Mouse (Mus musculus): Measurements from ENCODE around the gene Cldn7. TPM values are rescaled to one million over a fixed set of nuclear protein-coding genes. Genes with fewer than 3 reads are reported as not detected.

Cldn7 gene
- total and polyA plus RNA-seq, 3 experiments: 0.31 to 0.36 TPM; not detected in 1

- Histone ChIP-seq H3K4me3 (ENCODE audit: control insufficient read depth in 1 of 2, insufficient read depth in 1 of 2, low read depth in 2 of 2, low read length in 2 of 2) (no peak overlapping the region), H3K9ac (ENCODE audit: control insufficient read depth, low read depth, low read length, poor library complexity, severe bottlenecking) (no peak overlapping the region), H3K9me3 (replicated peaks; ENCODE audit: insufficient read depth, low read length) (no peaks in the 10 kb centered on the region), H3K4me1 (ENCODE audit: control insufficient read depth in 1 of 2, insufficient read depth in 2 of 2, low read length in 2 of 2) (peaks cover 0 to 4% of the 10 kb centered on the region in 2 experiments; a peak in 2 of 4 replicates), H3K27ac (ENCODE audit: control insufficient read depth, low read depth, low read length) (no peak overlapping the region), H3K79me2 (ENCODE audit: control insufficient read depth, insufficient read depth, low read length, poor library complexity) (no peaks in the 10 kb centered on the region), H3K36me3 (ENCODE audit: control insufficient read depth in 1 of 2, insufficient read depth in 2 of 2, low read length in 2 of 2) (peaks cover 4 to 28% of the 10 kb centered on the region in 2 experiments), H3K27me3 (ENCODE audit: control insufficient read depth in 1 of 2, insufficient read depth in 2 of 2, low read length in 2 of 2) (no peaks in the 10 kb centered on the region)
- DNase-seq (ENCODE audit: low read depth, low spot score): no peak
- no peak for TF ChIP-seq NRF1 (IDR thresholded peaks at IDR 0.05; ENCODE audit: insufficient read depth, low read depth, low read length, poor library complexity, severe bottlenecking)
- TF ChIP-seq ZC3H11A (IDR thresholded peaks at IDR 0.05; ENCODE audit: low read depth, low read length): no peak
- TF ChIP-seq MEF2A (IDR thresholded peaks at IDR 0.05; ENCODE audit: extremely low read depth, insufficient replicate concordance, low read depth, low read length, poor library complexity, severe bottlenecking): no peak
- no peak for TF ChIP-seq NELFE (IDR thresholded peaks at IDR 0.05; ENCODE audit: low read depth, low read length)
- no peak for TF ChIP-seq USF2 (IDR thresholded peaks at IDR 0.05; ENCODE audit: borderline replicate concordance in 1 of 2, insufficient read depth in 1 of 2, low read depth in 1 of 2, low read length in 2 of 2)
- TF ChIP-seq BHLHE40 (IDR thresholded peaks at IDR 0.05; ENCODE audit: borderline replicate concordance, low read depth, low read length): no peak
- TF ChIP-seq RAD21 (IDR thresholded peaks at IDR 0.05; ENCODE audit: low read depth, low read length): no peak
- TF ChIP-seq EP300 (IDR thresholded peaks at IDR 0.05; ENCODE audit: low read depth in 1 of 2, low read length in 2 of 2): no peak
- TF ChIP-seq ZNF384 (IDR thresholded peaks at IDR 0.05; ENCODE audit: low read depth, low read length): no peak
- no peak for TF ChIP-seq ZKSCAN1 (IDR thresholded peaks at IDR 0.05; ENCODE audit: low read depth, low read length)
- no peak for TF ChIP-seq JUND (IDR thresholded peaks at IDR 0.05; ENCODE audit: low read depth, low read length)
- TF ChIP-seq MXI1 (IDR thresholded peaks at IDR 0.05; ENCODE audit: low read depth, low read length): no peak
- TF ChIP-seq GATA1 (IDR thresholded peaks at IDR 0.05; ENCODE audit: low read depth, low read length): no peak
- TF ChIP-seq KAT2A (conservative IDR thresholded peaks at IDR 0.05; ENCODE audit: low read depth, low read length): no peak
- TF ChIP-seq MAFK (IDR thresholded peaks at IDR 0.05; ENCODE audit: borderline replicate concordance, low read depth, low read length): no peak
- no peak for TF ChIP-seq RCOR1 (IDR thresholded peaks at IDR 0.05; ENCODE audit: low read depth, low read length)
- TF ChIP-seq TCF12 (IDR thresholded peaks at IDR 0.05; ENCODE audit: low read depth, low read length): no peak
- no peak for TF ChIP-seq POLR2AphosphoS2 (IDR thresholded peaks at IDR 0.05; ENCODE audit: low read length)
- no peak for TF ChIP-seq ZMIZ1 (IDR thresholded peaks at IDR 0.05; ENCODE audit: low read depth, low read length)
Measured at GRCm38 (mm10) chr11:69970775-69971174, 6.2 kb downstream of the Cldn7 start.

GRCm38 (mm10) chr11:69974907-69975306, 10.3 kb downstream of the Cldn7 start:
- H3K27me3 ChIP-seq (ENCODE audit: control insufficient read depth in 1 of 2, insufficient read depth in 2 of 2, low read length in 2 of 2): no peaks in the 10 kb centered on the region
- H3K9ac ChIP-seq (ENCODE audit: control insufficient read depth, low read depth, low read length, poor library complexity, severe bottlenecking): no peak overlapping the region
- DNase-seq (ENCODE audit: low read depth, low spot score): no peak
- peaks cover 14% of the 10 kb centered on the region for H3K79me2 ChIP-seq (ENCODE audit: control insufficient read depth, insufficient read depth, low read length, poor library complexity)
- peaks cover 9 to 25% of the 10 kb centered on the region in 2 experiments for H3K36me3 ChIP-seq (ENCODE audit: control insufficient read depth in 1 of 2, insufficient read depth in 2 of 2, low read length in 2 of 2)
- TF ChIP-seq CHD2 (IDR thresholded peaks at IDR 0.05; ENCODE audit: low read length) (no peak), NELFE (IDR thresholded peaks at IDR 0.05; ENCODE audit: low read depth, low read length) (no peak), ZC3H11A (IDR thresholded peaks at IDR 0.05; ENCODE audit: low read depth, low read length) (no peak), ZNF384 (IDR thresholded peaks at IDR 0.05; ENCODE audit: low read depth, low read length) (no peak), EP300 (IDR thresholded peaks at IDR 0.05; ENCODE audit: low read depth in 1 of 2, low read length in 2 of 2) (no peak), ZKSCAN1 (IDR thresholded peaks at IDR 0.05; ENCODE audit: low read depth, low read length) (no peak), USF1 (IDR thresholded peaks at IDR 0.05; ENCODE audit: low read depth, low read length) (no peak), USF2 (IDR thresholded peaks at IDR 0.05; ENCODE audit: borderline replicate concordance in 1 of 2, insufficient read depth in 1 of 2, low read depth in 1 of 2, low read length in 2 of 2) (no peak), CTCF (IDR thresholded peaks at IDR 0.05 in 2 of 3, conservative IDR thresholded peaks at IDR 0.05 in 1 of 3; ENCODE audit: control insufficient read depth in 1 of 3, insufficient read depth in 1 of 3, low read depth in 2 of 3, low read length in 3 of 3, poor library complexity in 1 of 3, severe bottlenecking in 1 of 3) (no peak), GABPA (IDR thresholded peaks at IDR 0.05; ENCODE audit: low read depth, low read length) (no peak), MEF2A (IDR thresholded peaks at IDR 0.05; ENCODE audit: extremely low read depth, insufficient replicate concordance, low read depth, low read length, poor library complexity, severe bottlenecking) (no peak)
- peaks cover 3 to 4% of the 10 kb centered on the region in 2 experiments; a peak in 2 of 4 replicates for H3K4me1 ChIP-seq (ENCODE audit: control insufficient read depth in 1 of 2, insufficient read depth in 2 of 2, low read length in 2 of 2)
- no peak overlapping the region for H3K4me3 ChIP-seq (ENCODE audit: control insufficient read depth in 1 of 2, insufficient read depth in 1 of 2, low read depth in 2 of 2, low read length in 2 of 2)
- no peak overlapping the region for H3K27ac ChIP-seq (ENCODE audit: control insufficient read depth, low read depth, low read length)
- H3K9me3 ChIP-seq (replicated peaks; ENCODE audit: insufficient read depth, low read length): no peaks in the 10 kb centered on the region
